Mouse (Mus musculus) heart, embryonic 13.5 days (tissue): Measurements from ENCODE around the gene Exoc2. TPM values are rescaled to one million over a fixed set of nuclear protein-coding genes. Genes with fewer than 3 reads are reported as not detected.

ENCODE experiments used
- ATAC-seq: fragments of 200-750 bp; cut with Nextera tagmentation; 2 replicates; pipeline ENCODE4 v1.8.0; 2017; ENCODE audit warnings: moderate TSS enrichment; ENCODE audit not compliant: insufficient number of reproducible peaks, low FRiP score, low TSS enrichment; ENCODE audit errors: extremely low read depth
- H3K27ac ChIP-seq: fragments of 300-500 bp; sonication (generic); replicated peaks from 2 replicates; pipeline ENCODE4 v1.5.1; 2015; ENCODE audit warnings: moderate library complexity, mild to moderate bottlenecking, inconsistent platforms
- H3K27me3 ChIP-seq: fragments of 300-500 bp; sonication (generic); replicated peaks from 2 replicates; pipeline ENCODE4 v1.6.1; 2015; ENCODE audit warnings: mild to moderate bottlenecking, inconsistent platforms
- H3K36me3 ChIP-seq: fragments of 300-500 bp; sonication (generic); 2 replicates; pipeline ENCODE4 v1.6.1; 2015; ENCODE audit warnings: mild to moderate bottlenecking, inconsistent platforms
- H3K4me1 ChIP-seq: fragments of 300-500 bp; sonication (generic); 2 replicates; pipeline ENCODE4 v1.6.1; 2015; ENCODE audit warnings: inconsistent platforms
- H3K4me2 ChIP-seq: fragments of 300-500 bp; sonication (generic); 2 replicates; pipeline ENCODE4 v1.6.1; 2015; ENCODE audit warnings: inconsistent platforms, mild to moderate bottlenecking, moderate library complexity
- H3K4me3 ChIP-seq: fragments of 300-500 bp; sonication (generic); 2 replicates; pipeline ENCODE4 v1.5.1; 2015; ENCODE audit warnings: moderate library complexity, mild to moderate bottlenecking, inconsistent platforms
- H3K9ac ChIP-seq: fragments of 300-500 bp; sonication (generic); 2 replicates; pipeline ENCODE4 v1.6.1; 2015; ENCODE audit warnings: inconsistent platforms, mild to moderate bottlenecking, moderate library complexity
- H3K9me3 ChIP-seq: fragments of 300-500 bp; sonication (generic); 2 replicates; pipeline ENCODE4 v1.6.1; 2016; ENCODE audit warnings: inconsistent platforms
- WGBS: fragments of 180-500 bp; shearing (Covaris S2); methylation state at CpG from one replicate; pipeline ENCODE4 v1.1.7; 2015; ENCODE audit warnings: mixed read lengths; 5-methylcytosine and 5-hydroxymethylcytosine counted together
- polyA plus RNA-seq: library from polyadenylated mRNA; unstranded; fragments of >200 nt; fragmentation: Nextera tagmentation; extraction: Ambion mirVana; gene quantifications from 2 replicates; pipeline ENCODE4 v1.2.1, GENCODE M21; 2015

The Exoc2 gene
- polyA plus RNA-seq: 20.1 and 20.9 TPM in 2 replicates

DNA sequence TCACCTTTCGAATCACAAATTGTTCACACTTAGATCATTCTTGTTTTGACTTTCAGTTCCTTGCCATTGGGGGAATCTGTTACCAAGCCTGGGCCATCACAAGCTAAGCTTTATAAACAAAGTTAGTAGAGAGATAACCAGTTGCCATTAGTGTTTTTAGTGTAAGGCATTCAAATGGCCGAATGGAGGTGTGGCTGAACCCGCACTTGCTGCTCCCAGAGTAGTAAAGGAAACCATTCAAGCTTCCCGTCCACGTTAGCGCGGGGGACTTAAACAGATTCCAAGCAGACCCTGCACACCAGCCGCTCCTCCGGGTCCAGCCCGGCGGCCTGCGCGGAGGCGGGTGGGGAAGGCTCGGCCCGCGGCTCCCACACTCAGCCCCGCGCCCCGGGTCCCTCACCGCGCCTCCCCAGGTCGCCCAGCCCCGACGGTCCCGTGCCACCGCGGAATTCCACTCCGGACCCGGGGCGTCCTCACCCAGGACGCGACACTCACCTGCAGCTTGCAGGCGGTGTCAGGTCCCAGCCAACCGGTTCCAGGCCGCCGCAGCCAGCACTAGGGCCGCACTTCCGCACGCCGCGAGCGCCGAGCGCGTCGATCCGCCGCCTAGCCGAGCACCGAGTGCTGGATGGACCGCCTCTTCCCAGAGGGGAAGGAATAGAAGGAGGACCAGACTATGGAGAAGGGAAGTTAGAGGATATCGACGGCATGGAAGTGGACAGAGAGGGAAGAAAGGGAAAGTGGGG, at the start of gene Exoc2, which contains the start of gene Gm5447:
Exoc2 (minus strand) TSS at position 593 of the 746 bp plus-strand sequence.
Gm5447 (plus strand) TSS at position 704 of the 746 bp plus-strand sequence.
- Histone ChIP-seq H3K9me3 (no peaks in the 10 kb centered on the region), H3K27ac (peak within 1 kb of the TSS; percentile 86), H3K4me3 (peak within 1 kb of the TSS; percentile 98), H3K9ac (peak within 1 kb of the TSS; percentile 93), H3K4me1 (peaks cover 23% of the 10 kb centered on the region), H3K4me2 (peak within 1 kb of the TSS; percentile 72), H3K27me3 (peaks cover 3% of the 10 kb centered on the region; the same call in 1 of the 2 replicates), H3K36me3 (no peaks in the 10 kb centered on the region)
- peak; percentile 80 for ATAC-seq
- WGBS: under 1% methylated on average over 54 of the region's 54 CpGs

DNA sequence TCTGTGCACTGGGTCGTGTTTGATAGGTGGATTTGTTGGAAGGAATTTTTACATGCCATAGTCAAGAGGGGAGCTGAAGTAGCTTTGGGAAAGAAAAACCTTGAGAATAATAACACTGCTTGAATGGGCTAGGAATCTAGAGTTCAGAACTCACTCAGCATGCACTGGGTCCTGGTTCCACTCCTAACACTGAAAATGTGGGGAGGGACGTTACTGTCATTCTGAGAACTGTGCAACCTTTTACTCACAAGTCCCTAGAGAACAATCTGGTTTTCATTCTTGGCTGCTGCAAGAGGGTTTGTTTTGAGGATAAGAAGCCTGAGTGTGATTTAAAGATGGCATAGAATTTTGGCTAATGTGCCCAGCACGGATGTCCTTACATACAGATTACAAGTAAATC, 49.8 kb upstream of the Exoc2 start:
- no peak overlapping the region for H3K4me3 ChIP-seq
- no peaks in the 10 kb centered on the region for H3K4me1 ChIP-seq
- H3K27ac ChIP-seq: no peak overlapping the region
- no peaks in the 10 kb centered on the region for H3K9me3 ChIP-seq
- no peaks in the 10 kb centered on the region for H3K27me3 ChIP-seq
- 62% methylated on average over 3 of the region's 3 CpGs for WGBS
- H3K36me3 ChIP-seq: no peaks in the 10 kb centered on the region
- H3K9ac ChIP-seq: no peak overlapping the region
- H3K4me2 ChIP-seq: no peak overlapping the region
- ATAC-seq: no peak

- no peak overlapping the region for H3K4me2 ChIP-seq
- H3K4me1 ChIP-seq: no peaks in the 10 kb centered on the region
- no peak overlapping the region for H3K9ac ChIP-seq
- ATAC-seq: no peak
- WGBS: 59% methylated on average over 6 of the region's 6 CpGs
- H3K27me3 ChIP-seq: no peaks in the 10 kb centered on the region
- no peak overlapping the region for H3K4me3 ChIP-seq
- H3K36me3 ChIP-seq: no peaks in the 10 kb centered on the region
- H3K9me3 ChIP-seq: no peaks in the 10 kb centered on the region
- H3K27ac ChIP-seq: no peak overlapping the region
These were observed 48.0 kb upstream of the Exoc2 start for GRCm38 (mm10) chr13:31021927-31022326.

- WGBS: 55% methylated on average over 4 of the region's 4 CpGs
- Histone ChIP-seq H3K4me1 (no peaks in the 10 kb centered on the region), H3K27ac (no peak overlapping the region), H3K4me3 (no peak overlapping the region), H3K9ac (no peak overlapping the region), H3K36me3 (no peaks in the 10 kb centered on the region), H3K4me2 (no peak overlapping the region), H3K27me3 (no peaks in the 10 kb centered on the region), H3K9me3 (no peaks in the 10 kb centered on the region)
- no peak for ATAC-seq
These were observed 47.6 kb upstream of the Exoc2 start for GRCm38 (mm10) chr13:31021514-31021913.

DNA sequence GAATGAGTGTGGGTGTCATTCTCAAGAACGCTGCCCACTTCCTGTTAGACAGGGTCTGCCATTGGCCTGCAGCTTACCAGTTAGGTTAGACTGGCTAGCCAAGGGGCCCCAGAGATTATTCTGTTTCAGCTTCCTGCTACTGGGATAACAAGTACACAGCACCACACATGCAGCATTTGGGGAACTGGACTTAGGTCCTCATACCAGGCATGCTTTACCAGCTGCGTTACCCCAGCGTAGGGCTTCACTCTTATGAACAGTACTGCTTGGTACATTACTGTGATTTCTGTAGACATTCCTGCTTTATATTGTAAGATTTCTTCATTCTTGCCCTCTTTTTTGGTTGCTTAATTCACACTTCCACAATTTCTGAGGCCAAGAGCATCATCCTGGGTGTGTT, 43.7 kb upstream of the Exoc2 start:
- H3K4me1 ChIP-seq: no peaks in the 10 kb centered on the region
- no peak for ATAC-seq
- H3K4me3 ChIP-seq: no peak overlapping the region
- H3K36me3 ChIP-seq: no peaks in the 10 kb centered on the region
- H3K4me2 ChIP-seq: no peak overlapping the region
- no peaks in the 10 kb centered on the region for H3K27me3 ChIP-seq
- no peaks in the 10 kb centered on the region for H3K9me3 ChIP-seq
- 84% methylated on average over 3 of the region's 3 CpGs for WGBS
- H3K27ac ChIP-seq: no peak overlapping the region
- H3K9ac ChIP-seq: no peak overlapping the region

DNA sequence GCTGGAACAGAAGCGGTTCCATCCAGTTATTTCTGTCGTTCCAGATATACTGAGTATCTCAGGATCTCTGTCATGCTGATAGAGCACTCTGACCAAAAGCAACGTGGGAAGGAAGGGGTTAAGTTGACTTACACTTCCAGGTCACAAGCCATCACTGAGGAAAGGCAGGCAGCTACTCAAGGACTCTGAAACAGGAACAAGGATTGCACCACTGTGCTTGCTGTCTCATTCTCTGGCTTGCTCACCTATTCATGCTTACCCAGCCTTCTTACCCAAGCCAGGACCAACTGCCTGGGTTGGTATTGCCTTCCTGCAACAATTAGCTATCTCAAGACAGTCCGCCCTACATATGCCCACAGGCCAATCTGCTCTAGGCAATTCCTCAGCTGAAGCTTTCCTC, 31.1 kb upstream of the Exoc2 start:
- Histone ChIP-seq H3K27ac (no peak overlapping the region), H3K27me3 (no peaks in the 10 kb centered on the region), H3K4me2 (peak overlapping the region; percentile 31; the same call in 1 of the 2 replicates), H3K9ac (no peak overlapping the region), H3K4me1 (no peaks in the 10 kb centered on the region), H3K4me3 (no peak overlapping the region), H3K36me3 (no peaks in the 10 kb centered on the region), H3K9me3 (no peaks in the 10 kb centered on the region)
- WGBS: 51% methylated on average over 4 of the region's 4 CpGs
- ATAC-seq: no peak

DNA sequence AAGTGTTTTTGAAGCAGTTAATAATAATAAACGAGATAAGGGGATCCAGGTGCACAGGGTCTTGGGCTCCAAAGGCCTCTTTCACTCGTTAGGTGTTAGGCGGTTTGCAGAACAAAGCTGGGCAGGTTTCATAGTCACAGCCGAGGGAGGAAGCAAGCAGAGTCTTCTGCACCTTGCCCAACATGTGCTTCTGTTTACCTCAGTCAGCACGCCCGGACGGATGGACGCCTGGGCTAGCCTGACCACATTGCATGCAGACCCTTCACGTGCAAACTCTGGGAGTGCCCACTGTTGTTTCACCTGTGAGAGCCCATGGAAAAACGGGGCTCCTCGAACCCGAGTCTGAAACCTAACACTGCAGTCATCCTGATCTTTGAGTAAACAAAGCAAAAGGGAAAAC, 30.6 kb upstream of the Exoc2 start:
- peak overlapping the region; percentile 31; the same call in 1 of the 2 replicates for H3K4me2 ChIP-seq
- no peak overlapping the region for H3K4me3 ChIP-seq
- no peak overlapping the region for H3K27ac ChIP-seq
- WGBS: 42% methylated on average over 12 of the region's 12 CpGs
- no peaks in the 10 kb centered on the region for H3K27me3 ChIP-seq
- no peak overlapping the region for H3K9ac ChIP-seq
- H3K9me3 ChIP-seq: no peaks in the 10 kb centered on the region
- ATAC-seq: no peak
- no peaks in the 10 kb centered on the region for H3K36me3 ChIP-seq
- no peaks in the 10 kb centered on the region for H3K4me1 ChIP-seq

DNA sequence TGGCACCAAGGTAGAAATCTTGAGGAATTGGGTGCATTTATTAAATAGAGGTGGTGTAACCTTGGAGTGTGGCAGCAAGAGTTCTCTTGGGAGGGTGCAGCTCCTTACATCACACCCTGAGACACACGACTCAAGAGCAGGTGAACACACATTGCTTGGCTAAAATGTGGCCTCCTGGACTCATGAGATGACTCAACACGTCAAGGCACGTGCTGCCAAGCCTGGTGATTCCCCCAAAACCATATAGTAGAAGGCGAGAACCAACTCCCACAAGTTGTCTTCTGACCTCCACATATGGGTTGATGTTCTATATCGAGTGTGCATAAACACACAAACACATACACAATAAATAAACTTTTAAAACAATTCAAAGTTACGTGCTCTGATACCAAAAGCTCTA, 25.9 kb upstream of the Exoc2 start:
- WGBS: 75% methylated on average over 6 of the region's 6 CpGs
- Histone ChIP-seq H3K9me3 (no peaks in the 10 kb centered on the region), H3K27me3 (no peaks in the 10 kb centered on the region), H3K9ac (no peak overlapping the region), H3K27ac (no peak overlapping the region), H3K4me3 (no peak overlapping the region), H3K4me1 (no peaks in the 10 kb centered on the region), H3K4me2 (no peak overlapping the region), H3K36me3 (no peaks in the 10 kb centered on the region)
- no peak for ATAC-seq

DNA sequence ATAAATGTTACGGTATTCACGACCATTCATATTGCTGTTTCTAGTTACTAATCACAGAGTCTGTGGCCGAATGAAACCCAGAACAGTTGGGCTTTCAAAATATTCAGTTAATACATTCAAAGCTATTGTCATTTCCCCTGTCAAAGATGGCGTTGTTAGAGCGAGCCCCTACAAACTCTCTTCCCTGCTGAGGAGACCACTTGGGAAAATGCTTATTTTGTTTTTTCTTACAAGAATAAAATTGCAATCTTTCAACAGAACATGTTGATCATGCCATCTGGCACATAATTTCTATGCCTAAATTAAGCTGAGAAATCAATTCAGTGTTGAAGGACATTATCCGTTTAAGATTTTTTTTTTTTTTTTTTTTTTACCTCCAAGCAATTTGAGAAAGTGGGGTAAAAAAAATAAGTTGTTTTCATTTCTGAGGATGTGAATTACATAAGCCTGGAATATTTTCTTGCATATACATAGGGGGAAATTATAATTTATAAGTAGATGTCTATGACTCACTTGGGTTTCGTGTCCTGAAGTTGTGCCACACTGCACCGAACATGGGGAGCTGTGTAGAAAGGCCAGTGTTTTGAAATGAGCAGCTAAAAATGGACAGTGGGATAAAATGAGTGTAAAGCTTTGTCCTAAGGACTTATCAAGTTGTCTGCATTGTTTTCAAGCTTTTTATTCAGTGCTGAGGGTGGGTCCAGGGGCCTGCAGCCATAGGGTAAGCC, 23.8 kb upstream of the Exoc2 start:
- Histone ChIP-seq H3K4me1 (no peaks in the 10 kb centered on the region), H3K4me3 (no peak overlapping the region), H3K9me3 (no peaks in the 10 kb centered on the region), H3K27me3 (0 out of 2 replicates have a peak, but pooled peaks cover 4% of the 10 kb centered on the region), H3K9ac (no peak overlapping the region), H3K27ac (no peak overlapping the region), H3K4me2 (no peak overlapping the region), H3K36me3 (no peaks in the 10 kb centered on the region)
- 81% methylated on average over 8 of the region's 8 CpGs for WGBS
- no peak for ATAC-seq

DNA sequence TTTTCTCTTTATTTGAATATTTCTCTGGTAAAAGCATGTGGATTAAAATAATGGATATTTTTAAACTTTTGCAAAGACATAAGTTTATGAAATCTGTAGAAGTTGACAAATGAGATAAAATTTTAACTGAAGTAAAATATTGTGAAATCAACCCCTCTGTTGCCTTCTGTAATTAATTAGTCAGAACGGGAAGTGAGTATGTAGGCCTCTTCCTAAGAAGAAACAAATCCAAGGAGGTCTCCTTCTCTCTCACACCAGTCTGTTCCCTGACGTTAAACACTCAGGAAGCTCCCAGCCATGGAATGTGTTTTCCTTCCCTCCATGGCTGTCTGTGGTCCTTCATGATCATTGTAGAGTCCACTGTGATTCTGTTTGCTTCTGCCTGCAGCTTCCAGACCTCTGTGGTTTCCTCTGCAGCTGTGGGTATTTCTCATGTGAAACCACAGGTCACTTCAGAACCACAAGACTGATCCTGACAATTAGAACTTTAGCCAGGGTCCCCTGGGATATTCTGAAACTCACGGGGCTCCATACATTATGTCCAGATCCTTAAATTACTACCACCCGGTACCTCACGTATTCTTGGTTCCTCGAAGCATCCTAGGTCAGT, 20.5 kb upstream of the Exoc2 start:
- Histone ChIP-seq H3K27ac (no peak overlapping the region), H3K4me1 (no peaks in the 10 kb centered on the region), H3K9ac (no peak overlapping the region), H3K4me3 (no peak overlapping the region), H3K27me3 (peaks cover 6% of the 10 kb centered on the region; the same call in 1 of the 2 replicates), H3K9me3 (no peaks in the 10 kb centered on the region), H3K36me3 (no peaks in the 10 kb centered on the region), H3K4me2 (no peak overlapping the region)
- no peak for ATAC-seq
- WGBS: 68% methylated on average over 6 of the region's 6 CpGs

GRCm38 (mm10) chr13:30993819-30994218, 19.9 kb upstream of the Exoc2 start:
- Histone ChIP-seq H3K4me2 (no peak overlapping the region), H3K4me3 (no peak overlapping the region), H3K9me3 (no peaks in the 10 kb centered on the region), H3K27me3 (peaks cover 6% of the 10 kb centered on the region; the same call in 1 of the 2 replicates), H3K9ac (no peak overlapping the region), H3K4me1 (no peaks in the 10 kb centered on the region), H3K27ac (no peak overlapping the region), H3K36me3 (no peaks in the 10 kb centered on the region)
- ATAC-seq: no peak
- WGBS: 32% methylated on average over 3 of the region's 3 CpGs
